Mouse (Mus musculus) urinary bladder, postnatal 36 days (tissue): Measurements from ENCODE around the gene Col6a4.
A peak's percentile ranks its signal among the peaks of the same experiment; 100 is the strongest.

Source experiments
- DNase-seq, 2 experiments: peaks; one replicate each; pipeline ENCODE4 v3.0.0; 2022; ENCODE audit warnings: low spot score in 2 of 2, mixed read lengths in 1 of 2

The Col6a4 gene

DNA sequence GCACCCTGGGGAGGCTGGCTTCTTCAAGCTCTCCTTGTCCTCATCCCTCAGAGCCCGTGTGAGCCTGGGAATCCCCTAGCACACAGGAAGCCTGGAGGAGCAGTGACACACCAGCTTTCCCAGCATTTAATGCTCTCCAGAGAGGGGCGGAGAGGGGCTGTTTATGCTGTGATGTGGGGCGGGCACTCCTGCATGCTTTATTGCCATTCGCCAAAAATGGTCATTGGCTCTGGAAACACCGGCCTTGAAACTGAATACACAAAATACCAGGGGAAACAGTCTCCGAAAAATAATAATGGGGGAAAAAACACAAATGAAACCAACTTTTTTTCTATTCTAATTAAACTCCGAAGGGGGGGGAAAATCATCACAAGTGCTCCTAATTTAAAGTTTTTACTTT lies at the start of gene Col6a4:
Gene Col6a4 (minus strand): TSS at position 101 of the 400 bp plus-strand sequence.
- no peak for DNase-seq

DNA sequence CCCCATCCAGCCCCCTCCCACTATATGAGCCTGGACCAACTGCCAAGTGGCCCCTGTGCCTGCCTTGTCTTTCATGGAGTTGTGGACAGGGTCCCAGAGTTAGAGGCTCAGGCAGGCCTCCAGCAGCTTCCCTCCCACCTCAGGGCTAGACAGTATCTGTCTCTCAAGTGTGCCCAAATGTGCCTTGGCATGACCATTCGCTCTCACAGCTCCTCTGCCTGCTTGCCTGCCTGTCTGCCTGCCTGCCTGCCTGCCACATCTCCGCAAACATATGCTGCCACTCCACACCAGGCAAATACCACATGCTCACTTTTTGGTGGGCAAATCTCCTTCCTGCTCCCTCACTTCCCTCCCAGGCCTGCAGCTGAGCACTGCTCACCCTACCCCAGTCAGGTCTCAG lies 49.0 kb upstream of the Col6a4 start:
- no peak for DNase-seq

DNA sequence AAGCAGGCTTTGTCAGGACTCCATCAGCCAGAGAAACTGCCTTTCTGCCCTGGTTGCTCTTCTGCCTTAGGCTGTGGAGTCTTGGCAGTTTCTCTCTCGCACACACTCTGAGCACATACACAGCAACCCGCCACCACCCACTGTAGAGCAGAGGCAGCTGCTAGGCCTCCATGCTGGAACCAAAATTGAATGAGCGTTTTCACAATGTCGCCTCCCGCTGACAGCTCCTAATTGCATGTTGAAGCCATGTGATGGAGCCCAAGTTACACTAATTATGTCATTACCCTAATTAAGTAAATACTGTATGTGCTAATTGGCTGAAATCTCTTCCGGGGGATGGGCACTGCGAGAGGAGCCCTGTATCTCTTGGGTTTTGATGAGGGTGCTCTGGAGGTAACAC lies 47.6 kb upstream of the Col6a4 start:
- DNase-seq: no peak

DNA sequence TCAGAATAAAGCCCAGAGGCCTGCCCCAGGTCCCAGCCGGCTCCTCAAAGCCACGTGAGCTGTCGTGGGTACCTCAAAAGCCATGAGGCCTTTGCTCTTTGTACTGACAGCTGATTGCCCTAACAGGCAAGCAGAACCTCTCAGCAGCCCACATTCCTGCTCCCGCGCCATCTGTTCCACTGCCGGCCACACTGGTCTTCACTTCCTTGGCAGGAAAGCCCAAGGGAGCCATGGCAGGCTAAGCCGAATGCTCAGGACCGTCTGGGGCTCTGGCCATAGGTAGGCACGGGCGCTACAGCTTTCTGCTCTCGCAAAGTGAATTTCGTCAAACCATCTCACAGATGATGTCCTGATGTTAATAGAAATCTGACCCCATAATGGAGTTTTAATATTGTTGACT lies 45.4 kb upstream of the Col6a4 start:
- no peak for DNase-seq

DNA sequence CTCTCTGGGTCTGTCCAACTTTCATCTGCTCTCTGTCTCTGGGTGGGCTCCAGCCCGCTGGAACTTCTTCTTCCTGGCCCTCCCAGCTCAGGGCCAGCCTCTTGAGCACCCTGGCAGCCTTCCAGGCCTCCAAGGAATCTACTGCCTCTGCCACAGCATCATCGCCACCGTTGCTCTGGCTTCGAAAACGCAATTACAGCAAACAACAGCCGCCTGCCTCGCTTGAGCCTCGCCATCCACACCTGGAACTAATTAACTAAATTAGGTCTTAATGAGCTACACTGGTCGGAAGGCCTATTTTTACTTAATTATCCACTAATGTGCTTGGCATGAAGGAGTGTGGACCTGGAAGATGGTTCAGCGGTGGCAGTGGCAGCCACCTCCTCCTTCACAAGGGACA lies 43.2 kb upstream of the Col6a4 start:
- no peak for DNase-seq

DNA sequence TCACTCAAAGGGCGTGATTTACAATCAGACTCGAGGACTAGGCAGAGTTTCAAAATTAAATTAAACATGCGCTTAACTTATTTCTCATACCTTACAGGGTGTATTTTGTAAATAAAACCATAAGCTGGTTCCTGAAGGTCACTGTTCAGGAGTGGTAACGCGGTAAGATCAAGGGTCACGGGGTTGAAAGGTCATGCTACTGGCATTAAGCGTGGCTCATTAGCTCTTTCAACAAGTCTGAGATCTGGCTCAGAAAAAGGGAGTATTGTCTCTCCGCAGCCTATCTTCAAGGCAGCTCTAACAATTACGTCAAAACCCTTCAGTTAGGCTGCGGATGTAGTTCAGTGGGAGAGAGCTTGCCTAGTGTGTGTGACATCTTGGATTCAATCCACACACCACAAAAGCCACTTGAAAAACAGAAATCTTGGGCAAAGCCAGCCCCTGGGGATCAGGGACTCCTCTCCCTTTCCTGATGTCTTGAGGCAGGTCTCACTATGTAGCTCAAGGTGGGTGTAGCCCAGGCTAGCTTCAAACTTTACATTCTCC lies 41.2 kb upstream of the Col6a4 start:
- DNase-seq: no peak

DNA sequence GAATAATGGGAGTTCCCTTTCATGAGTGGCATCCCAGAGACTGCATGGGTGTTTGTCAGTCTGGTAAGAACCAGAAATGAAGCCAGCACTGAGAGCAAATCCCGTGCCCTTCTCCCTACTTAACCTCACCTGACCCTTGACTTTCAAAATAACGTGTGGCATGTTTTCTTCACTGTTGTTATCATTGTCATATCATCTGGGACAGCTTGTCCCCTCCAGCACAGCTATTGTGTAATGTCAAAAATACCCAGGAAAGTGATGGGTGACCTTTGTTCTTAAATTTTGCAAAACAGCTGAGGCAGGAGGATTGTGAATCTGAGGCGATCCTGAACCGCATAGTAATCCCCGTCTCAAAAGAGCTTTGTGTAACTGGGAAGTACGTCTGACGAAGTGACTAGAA lies 33.7 kb upstream of the Col6a4 start:
- no peak for DNase-seq

DNA sequence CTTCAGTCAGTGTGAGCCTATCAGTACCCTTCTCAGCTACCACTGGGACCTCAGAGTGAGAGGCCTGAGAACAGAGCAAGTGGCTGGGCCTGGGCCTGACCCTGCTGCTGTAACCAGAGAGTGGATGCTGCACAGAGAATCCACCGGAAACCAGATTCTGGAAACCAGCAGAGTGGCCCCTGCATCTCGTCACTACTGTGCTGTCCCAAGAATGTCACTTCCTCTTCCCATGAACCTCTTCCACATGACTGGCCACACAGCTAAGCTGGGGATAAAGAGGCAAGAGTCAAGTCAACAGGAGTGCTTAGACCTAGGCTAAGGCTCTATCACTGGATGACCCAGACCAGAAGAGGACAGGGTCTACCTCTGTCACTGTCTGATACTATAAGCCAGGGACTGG lies 32.5 kb upstream of the Col6a4 start:
- no peak for DNase-seq

DNA sequence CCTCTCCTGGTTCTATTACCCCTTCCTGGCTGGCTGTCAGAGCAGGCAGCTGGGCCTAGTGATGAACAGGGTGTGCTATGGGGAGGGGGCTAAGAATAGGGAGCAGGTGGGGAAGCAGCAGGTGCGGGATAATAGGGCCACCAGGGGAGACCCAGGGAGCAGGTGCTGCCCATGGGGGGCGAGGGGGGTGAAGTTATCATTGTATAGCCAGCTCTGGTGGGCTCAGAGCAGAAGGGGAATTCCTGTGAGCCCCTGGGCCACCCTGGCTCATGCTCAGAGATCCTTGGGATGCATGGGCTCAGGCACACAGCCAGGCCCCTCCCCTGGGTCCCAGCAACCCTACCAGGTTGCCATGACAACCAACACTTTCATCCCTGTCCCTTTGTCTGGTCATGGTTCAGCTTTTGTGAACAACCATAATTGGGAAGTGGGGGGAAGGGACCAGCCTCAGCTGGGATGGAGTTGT lies 30.2 kb upstream of the Col6a4 start:
- no peak for DNase-seq

DNA sequence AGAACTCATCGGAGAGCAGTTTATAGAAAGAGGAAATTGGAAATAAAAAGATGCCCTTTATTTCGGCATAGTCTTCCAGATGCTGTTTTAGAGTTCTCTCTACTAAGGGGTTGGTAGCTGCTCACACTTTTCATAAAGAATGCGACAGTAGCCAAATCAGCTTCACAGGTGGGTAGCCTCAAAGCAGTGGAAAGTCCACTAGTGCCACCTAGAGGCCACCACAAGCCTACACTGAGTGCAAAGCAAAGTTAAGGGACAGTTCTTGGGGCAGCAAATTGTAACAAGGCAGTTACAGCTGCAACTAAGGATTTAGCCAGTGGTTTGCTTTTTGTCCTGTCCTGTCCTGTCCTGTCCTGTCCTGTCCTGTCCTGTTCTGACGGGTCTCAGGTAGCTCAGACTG lies 27.0 kb upstream of the Col6a4 start:
- no peak for DNase-seq

DNA sequence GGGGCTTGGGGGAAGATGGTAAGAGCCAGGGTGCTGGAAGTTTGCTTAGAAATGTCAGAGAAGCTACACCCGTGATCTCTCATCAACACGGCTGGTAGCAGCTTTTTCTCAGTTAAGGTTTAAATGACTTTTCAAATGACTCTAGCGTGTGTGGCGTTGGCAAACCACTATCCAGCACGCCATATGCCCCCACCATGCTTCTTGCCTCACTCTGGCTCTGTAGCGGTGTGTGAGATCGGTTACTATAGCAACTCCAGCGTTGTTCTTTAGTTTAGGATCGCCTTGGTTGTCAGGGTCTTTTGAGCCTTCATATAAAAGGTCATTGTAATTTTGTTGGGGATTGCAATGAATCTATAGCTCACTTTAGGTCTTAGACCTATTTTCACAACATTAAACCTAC lies 22.5 kb upstream of the Col6a4 start:
- DNase-seq: no peak

DNA sequence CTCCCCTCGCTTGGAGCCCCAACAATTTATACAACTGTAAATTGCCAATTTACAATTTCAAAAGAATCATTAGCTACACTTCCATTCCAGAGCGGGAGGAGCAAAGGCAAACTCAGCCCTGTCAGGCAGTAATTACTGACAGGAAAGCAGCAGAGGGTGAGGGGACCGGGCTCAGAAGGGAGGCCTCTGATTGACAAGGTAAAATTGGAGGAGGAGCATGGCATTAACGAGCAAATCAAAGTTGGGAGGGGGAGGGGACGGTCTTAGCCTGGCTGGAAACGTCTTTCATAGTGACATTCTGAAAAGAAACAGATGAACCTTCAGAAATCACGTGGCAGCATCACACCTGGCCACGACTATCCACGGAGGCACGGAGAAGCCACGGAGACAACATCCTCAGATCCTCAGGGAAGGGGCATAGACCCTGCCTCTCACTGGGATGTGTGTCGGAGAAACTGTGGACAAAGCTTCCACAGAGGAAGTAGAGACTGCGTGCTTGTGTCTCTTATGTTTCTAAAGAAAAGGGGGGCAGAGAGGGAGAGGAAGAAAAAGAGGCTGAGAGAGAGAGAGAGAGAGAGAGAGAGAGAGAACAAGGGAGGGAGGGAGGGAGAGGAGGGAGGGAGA lies 19.3 kb upstream of the Col6a4 start:
- no peak for DNase-seq

DNA sequence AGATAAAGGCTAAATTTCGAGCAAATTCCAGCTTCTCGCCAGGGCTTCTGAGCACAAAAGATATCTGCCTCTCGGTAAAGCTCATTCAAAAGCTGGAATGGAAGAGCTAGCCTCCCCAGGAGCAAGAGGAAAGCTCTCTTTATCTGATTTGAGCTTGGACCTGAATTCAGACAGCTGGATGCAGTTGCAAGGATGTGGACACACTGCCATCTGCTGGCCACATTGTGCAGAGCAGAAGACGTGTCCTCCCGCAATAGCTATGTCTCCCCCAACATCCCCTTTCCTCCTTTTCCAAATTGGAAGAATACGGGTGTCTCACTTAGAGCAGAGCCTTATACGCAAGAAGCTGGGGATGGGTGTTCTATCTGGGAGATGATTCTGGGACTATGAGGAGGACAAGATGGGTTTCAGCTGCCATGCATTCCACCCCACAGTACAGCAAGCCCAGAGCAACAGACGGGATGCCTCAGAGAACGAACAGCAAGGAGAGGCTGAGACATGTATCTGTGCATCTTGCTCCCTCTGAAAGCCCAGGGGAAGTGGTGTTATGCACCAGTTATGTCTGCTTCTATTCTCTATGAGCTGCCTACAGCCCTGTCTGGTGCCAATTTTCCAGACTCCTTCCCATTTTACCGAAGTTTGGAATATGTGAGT lies 16.3 kb upstream of the Col6a4 start:
- peak; percentile 50 to 62 for DNase-seq

DNA sequence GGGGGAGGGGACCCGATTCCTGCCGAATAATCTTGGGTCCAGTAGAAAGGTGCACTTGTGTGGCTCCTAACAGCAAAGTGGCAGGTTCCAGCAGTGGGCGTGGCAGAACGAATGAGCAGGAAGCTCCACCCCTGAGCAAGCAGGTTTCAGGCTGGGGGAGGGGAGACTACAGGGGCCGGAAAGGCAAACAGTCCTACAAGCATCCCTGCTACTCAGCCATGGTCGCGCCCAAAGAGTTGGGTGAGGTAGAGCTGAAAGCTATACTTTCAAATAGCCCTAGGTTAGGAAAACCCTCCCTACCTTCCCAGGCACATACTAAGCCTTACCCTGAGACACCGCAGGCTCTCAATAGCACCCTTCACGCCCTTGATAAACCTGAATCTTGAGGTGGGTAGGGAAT lies 9.7 kb upstream of the Col6a4 start:
- DNase-seq: no peak

DNA sequence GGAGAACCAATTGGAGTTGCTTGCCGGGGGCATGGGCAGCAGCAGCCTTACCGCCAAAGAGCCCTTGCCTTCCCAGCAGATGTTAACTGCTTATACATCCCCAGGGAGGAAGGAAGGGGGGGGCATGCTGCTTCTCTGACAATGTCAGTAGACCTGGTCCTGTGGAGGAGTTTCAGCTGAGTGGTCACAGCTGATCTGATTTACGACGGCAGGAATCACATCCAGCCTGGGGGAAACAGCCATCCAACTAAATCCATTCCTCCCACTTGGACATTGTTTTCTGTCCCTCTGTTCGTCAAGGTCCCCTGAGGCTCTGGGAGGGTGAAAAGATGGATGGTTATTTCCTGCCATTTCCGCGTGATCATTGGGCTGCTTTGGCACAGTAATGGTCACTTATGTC lies 7.8 kb upstream of the Col6a4 start:
- no peak for DNase-seq

DNA sequence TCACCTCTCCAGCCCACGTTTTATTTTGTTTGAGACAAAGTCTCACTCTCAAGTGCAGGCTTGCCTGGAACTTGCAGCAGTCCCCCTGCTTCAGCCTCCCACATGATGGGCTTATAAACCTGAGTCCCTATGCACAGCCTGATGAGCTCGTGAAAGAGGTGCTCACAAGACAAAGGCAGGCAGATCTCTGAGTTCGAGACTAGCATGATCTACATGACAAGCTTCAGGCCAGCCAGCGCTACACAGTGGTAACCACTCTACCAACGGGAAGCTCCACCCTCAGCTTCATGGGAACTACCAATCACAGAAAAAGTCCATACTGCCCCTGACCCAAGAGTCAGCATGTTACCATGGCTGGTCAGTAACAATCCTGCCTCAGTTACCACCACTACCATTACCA lies 4.6 kb upstream of the Col6a4 start:
- DNase-seq: no peak

DNA sequence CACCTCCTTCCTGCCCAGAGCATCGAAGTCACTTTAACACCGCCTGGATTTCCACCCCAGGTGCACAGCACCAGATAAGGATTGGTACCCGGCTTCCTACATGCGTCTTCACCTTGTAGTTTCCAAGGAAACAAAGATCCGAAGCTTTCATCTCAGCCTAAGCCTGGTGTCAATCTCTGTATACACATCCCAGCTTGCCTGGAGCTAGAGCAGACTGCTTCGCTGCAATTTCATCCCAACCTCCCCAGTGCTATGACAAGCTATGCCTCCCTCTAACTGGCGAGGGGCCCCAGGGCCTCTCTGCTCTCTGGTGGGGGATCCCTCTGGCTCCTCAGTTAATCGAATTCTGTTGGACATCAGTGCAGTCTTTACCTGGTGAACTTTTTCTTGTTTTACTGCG lies 3.7 kb upstream of the Col6a4 start:
- no peak for DNase-seq

DNA sequence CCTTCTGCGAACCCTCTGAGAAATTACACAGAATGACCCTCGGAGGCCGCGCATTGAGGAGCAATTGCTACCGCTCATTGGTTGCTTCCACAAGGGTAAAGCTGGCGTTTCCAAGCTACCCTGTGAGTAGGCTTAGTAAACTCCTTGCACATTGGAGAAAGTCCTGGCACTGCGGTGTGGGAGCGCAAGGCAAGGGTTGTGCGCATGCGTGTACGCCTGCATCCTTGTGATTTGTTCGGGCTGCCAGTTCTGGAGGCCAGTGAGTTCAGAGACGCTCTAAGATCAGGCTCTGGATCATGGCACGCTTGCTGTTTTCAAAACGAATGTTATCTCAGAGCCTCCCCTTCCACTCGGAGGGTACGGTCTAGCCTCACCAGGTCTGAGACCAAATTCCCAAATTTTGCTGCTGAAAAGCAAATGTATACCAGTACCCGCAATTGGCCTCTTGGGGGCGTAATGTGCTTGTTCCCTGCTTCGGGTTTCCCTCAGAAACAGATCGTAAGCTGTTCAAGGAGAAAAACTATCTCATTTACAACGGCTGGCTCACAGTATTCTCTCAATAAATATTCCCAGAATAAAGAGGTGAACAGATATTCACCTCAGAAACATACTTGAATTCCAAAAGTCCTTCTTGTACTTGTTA lies 2.9 kb upstream of the Col6a4 start:
- DNase-seq: no peak

DNA sequence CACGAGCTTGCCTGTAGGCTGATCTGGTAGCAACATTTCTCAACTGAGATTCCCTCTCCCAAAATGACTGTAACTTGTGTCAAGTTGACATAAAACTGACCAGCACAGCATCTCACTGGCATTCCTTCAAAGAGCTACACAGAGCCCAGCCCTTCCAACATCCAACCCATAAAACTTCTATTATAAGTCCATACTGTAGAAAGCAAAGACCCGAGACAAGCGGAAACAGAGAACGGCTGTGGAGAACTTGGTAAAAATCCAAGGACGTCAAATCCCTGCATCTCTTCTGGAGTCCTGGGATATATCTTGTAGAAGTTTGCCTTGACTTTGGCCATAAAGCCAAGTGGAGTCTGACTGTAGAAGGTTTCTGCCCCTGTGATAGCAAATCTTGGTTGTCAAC lies 15.1 kb downstream of the Col6a4 start:
- DNase-seq: no peak

DNA sequence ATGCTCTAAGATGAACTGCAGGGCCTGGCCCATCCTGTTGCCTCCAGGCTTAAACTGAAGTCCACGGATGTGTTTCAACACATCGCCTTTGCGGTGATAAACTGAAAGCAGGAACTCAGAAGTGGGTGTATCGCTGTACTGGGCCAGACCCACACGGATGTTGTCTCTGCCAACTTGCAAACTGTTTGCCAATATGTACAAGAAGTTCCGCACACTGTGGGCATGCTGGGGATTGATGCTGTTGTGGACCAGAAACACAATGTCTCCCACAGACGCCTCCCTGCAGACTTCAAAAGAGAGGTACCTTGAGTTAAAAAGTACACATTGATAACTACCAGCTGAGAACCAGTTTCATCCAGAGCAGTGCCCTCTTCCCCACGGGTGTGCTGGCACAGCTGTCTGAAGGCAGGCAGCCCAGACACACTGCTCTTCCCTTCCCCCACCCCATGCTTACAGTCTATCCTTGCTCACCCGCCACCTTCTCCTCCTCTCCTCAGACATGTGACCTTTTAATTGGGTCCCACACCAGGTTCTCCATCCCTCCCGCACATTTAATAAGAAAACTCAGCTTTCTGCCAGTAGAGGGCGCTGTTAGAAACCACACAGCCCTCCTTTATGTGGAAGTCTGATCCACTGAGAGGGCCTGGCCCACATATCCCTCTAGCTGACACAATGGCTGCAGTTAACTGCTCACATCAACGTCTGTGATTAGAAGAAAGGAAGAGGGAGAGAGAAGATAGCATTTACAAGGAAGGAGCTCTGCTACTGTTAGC lies 16.1 kb downstream of the Col6a4 start:
- no peak for DNase-seq

DNA sequence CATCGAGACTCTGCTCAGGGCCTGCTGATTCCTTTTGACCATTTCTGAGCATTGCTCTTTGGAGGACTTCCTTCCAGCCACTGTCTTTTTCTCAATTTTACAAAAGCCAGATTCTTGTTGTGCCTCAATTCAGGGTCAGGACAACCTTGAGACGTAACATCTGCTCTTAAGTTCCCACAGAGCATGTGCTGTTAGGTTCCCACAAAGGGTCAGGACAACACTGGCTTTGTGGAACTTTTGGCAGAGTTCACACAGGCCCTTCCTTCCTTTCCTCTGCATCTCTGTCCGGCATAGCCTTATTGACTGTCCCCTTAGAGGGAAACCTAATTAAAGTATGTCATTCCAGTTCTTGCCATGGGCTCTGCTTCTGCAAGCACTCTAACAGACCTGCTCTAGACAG lies 18.6 kb downstream of the Col6a4 start:
- no peak for DNase-seq

DNA sequence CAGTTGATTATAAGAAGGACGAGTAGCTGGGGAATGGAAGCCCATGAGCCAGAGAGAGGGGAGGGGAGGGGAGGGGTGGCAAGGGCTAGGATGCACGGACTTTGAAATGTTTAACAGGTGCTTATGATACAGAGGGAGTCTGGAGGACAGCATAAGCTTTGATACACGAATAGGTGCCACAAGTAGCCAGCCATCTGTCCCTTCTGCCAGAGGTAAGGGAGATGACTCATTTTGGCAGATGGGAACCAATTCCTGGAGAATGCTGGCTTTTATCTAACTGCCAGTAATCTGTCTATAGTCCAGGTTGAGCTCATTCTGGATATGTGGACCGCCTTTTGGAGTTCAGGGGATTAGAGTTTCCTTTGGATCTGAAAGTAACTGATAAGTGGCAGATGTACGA lies 20.3 kb downstream of the Col6a4 start:
- DNase-seq: no peak
